Mouse (Mus musculus): ENCODE results near the gene Dlk2. TPM values are rescaled to one million over a fixed set of nuclear protein-coding genes. Genes with fewer than 3 reads are reported as not detected.

The Dlk2 gene
- polyA plus RNA-seq, 1 experiment from 2014 or later = 0.54 TPM

DNA sequence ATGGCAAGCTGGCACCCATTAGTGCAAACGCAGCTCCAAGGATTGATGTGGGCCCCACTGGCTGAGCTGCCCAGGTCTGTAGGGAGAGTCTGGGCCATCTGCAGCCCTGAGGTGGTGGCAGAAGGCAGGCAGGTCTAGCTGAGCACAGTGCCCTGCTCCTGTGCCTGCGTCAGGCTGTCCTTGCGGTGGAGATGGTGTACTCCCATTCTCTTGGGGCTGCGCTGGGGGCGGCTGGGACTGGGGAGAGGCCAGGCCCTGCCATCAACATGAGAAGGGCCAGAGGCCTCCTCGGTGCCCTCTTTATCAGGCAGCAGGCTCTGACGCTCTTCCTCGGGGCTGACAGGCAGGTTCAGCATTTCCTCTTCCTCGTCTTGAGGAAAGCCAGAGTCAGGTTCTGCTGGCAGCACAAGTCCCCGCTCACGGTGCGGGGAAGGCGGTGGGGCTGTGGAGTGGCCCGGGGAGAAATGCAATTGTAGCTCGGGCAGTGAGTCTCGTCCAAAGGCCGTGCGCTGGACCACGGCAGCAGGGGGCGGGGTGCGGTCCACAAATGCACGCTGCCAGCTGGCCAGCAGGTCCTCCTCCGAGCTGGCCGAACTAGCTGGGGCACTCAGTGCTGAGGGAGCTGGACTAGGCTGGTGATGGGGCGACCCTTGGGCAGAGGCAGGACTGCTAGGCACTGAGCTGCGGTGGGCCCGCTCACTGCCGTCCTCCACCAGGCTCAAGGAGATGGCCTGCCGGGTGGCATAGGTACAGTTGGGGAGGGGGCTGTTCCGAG, 38.8 kb upstream of the Dlk2 start:
- H3K4me1 ChIP-seq (ENCODE audit: control insufficient read depth, insufficient read depth, low read length) = peaks cover 9% of the 10 kb centered on the region
- ATAC-seq = no peak
- H3K36me3 ChIP-seq (ENCODE audit: control insufficient read depth, insufficient read depth, low read length) = peaks cover 28% of the 10 kb centered on the region
- H3K9me3 ChIP-seq (ENCODE audit: control insufficient read depth, low read length) = no peaks in the 10 kb centered on the region
- no peak overlapping the region for H3K4me3 ChIP-seq (ENCODE audit: low read length)
- no peak overlapping the region for H3K9ac ChIP-seq (ENCODE audit: low read depth, low read length)
- peaks cover 16% of the 10 kb centered on the region for H3K27me3 ChIP-seq (replicated peaks; ENCODE audit: control insufficient read depth, insufficient read depth, low read length)
- WGBS = 82% methylated on average over 30 of the region's 30 CpGs
- H3K27ac ChIP-seq (ENCODE audit: low read length) = no peak overlapping the region
- H3K4me2 ChIP-seq (ENCODE audit: low read depth, low read length) = no peak overlapping the region

DNA sequence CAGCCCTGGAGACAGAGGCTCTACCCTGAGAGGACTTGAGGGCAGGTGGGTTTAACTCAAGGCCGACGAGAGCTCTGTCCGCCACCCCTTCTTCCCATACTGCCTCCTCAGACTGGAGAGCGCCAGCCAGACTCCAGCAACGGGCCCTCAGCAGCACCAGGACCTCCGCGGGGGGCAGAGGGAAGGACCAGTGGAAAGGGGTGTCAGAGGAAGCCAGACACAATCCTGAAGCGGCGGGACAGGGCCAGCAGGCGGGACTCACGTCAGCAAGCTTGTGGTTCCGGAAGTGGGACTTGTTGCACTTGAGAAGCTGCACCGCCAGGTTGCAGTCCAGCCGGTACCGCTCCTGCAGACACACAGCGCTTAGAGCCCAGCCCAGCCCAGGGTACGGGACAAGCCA, 37.5 kb upstream of the Dlk2 start:
- no peaks in the 10 kb centered on the region for H3K9me3 ChIP-seq (ENCODE audit: control insufficient read depth, low read length)
- no peak overlapping the region for H3K4me3 ChIP-seq (ENCODE audit: low read length)
- H3K4me1 ChIP-seq (ENCODE audit: control insufficient read depth, insufficient read depth, low read length) = 0 out of 2 replicates have a peak, but pooled peaks cover under 1% of the 10 kb centered on the region
- no peak overlapping the region for H3K9ac ChIP-seq (ENCODE audit: low read depth, low read length)
- 89% methylated on average over 17 of the region's 17 CpGs for WGBS
- ATAC-seq = no peak
- H3K27me3 ChIP-seq (replicated peaks; ENCODE audit: control insufficient read depth, insufficient read depth, low read length) = peaks cover 8% of the 10 kb centered on the region
- no peak overlapping the region for H3K4me2 ChIP-seq (ENCODE audit: low read depth, low read length)
- H3K36me3 ChIP-seq (ENCODE audit: control insufficient read depth, insufficient read depth, low read length) = peaks cover 34% of the 10 kb centered on the region
- H3K27ac ChIP-seq (ENCODE audit: low read length) = no peak overlapping the region

DNA sequence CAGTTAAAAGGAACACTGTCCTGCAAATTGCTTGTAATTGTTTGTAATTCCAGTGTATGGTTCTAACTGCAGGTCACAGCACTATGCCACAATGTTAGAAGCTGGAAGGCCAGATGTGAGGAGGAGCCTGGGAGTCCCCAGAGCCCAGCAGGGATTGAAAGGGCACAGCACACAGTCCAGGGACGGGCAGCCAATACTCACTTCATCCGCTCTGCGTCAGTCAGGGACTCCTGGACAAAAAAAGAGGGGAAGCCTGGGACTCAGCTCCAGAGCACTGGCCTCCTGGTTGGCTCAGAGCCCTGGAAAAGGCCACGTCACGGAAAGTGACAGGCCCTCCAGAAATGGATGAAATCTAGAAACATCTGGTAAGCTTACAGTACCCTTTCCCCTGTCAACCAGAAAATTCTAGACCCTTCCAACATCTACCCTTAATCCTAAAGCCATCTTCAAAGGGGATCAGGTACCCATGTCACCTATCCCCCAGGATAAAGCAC, 35.0 kb upstream of the Dlk2 start:
- Histone ChIP-seq H3K4me2 (ENCODE audit: low read depth, low read length) (no peak overlapping the region), H3K27ac (ENCODE audit: low read length) (no peak overlapping the region), H3K9ac (ENCODE audit: low read depth, low read length) (no peak overlapping the region), H3K27me3 (replicated peaks; ENCODE audit: control insufficient read depth, insufficient read depth, low read length) (no peaks in the 10 kb centered on the region), H3K9me3 (ENCODE audit: control insufficient read depth, low read length) (no peaks in the 10 kb centered on the region), H3K36me3 (ENCODE audit: control insufficient read depth, insufficient read depth, low read length) (peaks cover 32% of the 10 kb centered on the region), H3K4me3 (ENCODE audit: low read length) (no peak overlapping the region), H3K4me1 (ENCODE audit: control insufficient read depth, insufficient read depth, low read length) (peaks cover 16% of the 10 kb centered on the region)
- WGBS = 89% methylated on average over 5 of the region's 5 CpGs
- no peak for ATAC-seq

DNA sequence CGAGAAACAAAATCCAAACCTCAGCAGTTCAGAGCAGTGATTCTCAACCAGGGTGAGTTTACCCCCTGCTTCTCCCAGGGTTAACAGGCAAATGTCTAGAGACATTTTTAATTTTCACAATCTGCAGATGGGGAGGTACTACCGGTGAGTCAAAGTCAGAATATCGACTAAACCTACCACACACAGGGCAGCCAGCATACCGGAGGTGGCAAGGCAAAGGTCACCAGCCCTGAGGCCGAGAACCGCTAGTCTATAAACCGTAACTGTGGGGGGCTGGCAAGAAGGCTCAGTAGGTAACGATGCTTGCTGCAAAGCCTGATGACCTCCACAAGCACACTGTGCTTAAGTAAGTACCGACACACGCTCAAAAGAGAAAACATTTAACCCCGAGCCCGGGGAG, 31.7 kb upstream of the Dlk2 start:
- H3K27ac ChIP-seq (ENCODE audit: low read length) = no peak overlapping the region
- no peak for ATAC-seq

DNA sequence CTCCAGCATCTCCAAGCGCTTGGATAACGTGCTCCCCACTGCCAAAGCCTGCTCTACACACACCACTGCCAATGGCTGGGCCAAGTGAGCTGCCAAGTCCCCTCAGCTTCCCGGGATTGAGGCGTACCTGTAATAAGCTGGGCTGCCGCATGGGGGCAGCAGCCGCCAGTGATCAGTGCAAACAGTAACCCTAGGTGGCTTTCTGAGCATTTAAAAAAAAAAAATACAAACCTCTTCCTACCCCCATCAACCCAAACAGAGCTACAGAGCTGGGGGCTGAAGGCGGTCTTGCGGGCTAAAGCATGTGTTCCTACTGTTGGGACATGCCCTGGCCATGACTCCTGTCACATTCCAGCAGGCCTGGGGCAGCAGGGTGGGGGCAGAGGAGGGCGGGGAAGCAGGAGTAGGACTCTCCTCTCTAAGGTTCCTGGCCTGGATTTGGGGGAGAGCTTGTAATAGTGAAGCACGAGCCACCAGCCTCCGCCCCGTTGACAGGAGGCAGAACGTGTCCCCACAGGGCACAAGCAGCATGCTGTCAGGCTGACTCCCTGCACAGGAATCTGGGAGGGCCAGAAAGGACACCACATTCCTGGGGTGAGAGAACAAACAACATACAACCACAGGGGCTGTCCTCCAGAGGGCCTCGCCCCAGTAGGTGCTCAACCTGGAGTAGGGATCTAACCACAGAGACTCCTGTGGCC, 31.2 kb upstream of the Dlk2 start:
- no peaks in the 10 kb centered on the region for H3K27me3 ChIP-seq (replicated peaks; ENCODE audit: control insufficient read depth, insufficient read depth, low read length)
- no peak overlapping the region for H3K4me3 ChIP-seq (ENCODE audit: low read length)
- 20% methylated on average over 14 of the region's 14 CpGs for WGBS
- peaks cover 41% of the 10 kb centered on the region for H3K4me1 ChIP-seq (ENCODE audit: control insufficient read depth, insufficient read depth, low read length)
- peak; percentile 22 for ATAC-seq
- no peak overlapping the region for H3K4me2 ChIP-seq (ENCODE audit: low read depth, low read length)
- H3K9ac ChIP-seq (ENCODE audit: low read depth, low read length) = 0 out of 2 replicates have a peak overlapping the region, but pooled peaks have one; percentile 16
- H3K9me3 ChIP-seq (ENCODE audit: control insufficient read depth, low read length) = no peaks in the 10 kb centered on the region
- H3K36me3 ChIP-seq (ENCODE audit: control insufficient read depth, insufficient read depth, low read length) = peaks cover 26% of the 10 kb centered on the region
- H3K27ac ChIP-seq (ENCODE audit: low read length) = no peak overlapping the region

More for the DNA sequence above, 31.7 kb upstream of the Dlk2 start:
- H3K4me3 ChIP-seq (ENCODE audit: low read length) = no peak overlapping the region
- no peak overlapping the region for H3K4me2 ChIP-seq (ENCODE audit: low read depth, low read length)
- peaks cover 36% of the 10 kb centered on the region for H3K4me1 ChIP-seq (ENCODE audit: control insufficient read depth, insufficient read depth, low read length)
- WGBS = 81% methylated on average over 12 of the region's 12 CpGs
- no peaks in the 10 kb centered on the region for H3K9me3 ChIP-seq (ENCODE audit: control insufficient read depth, low read length)
- H3K36me3 ChIP-seq (ENCODE audit: control insufficient read depth, insufficient read depth, low read length) = peaks cover 26% of the 10 kb centered on the region
- H3K27me3 ChIP-seq (replicated peaks; ENCODE audit: control insufficient read depth, insufficient read depth, low read length) = no peaks in the 10 kb centered on the region
- no peak overlapping the region for H3K9ac ChIP-seq (ENCODE audit: low read depth, low read length)

DNA sequence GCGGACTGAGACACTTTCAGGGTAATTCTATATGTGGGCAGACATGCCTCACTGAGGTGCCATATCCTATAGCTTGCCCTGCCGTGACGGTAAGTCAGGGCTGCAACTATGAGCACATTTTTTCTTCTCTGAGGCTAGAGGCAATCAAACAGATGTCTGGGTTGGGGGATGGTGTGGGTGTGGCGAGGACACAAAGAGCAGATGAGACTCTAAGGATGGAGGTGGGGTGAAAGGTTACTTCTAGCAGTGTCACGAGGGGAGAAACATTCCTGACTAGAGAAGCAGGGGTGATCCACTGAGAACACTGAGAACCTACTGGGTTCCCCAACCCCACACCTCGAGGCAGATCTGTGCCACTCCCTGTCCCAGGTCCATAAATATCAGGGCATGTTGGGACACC, 30.2 kb upstream of the Dlk2 start:
- H3K9ac ChIP-seq (ENCODE audit: low read depth, low read length) = no peak overlapping the region
- peaks cover 42% of the 10 kb centered on the region for H3K4me1 ChIP-seq (ENCODE audit: control insufficient read depth, insufficient read depth, low read length)
- 0 out of 2 replicates have a peak, but pooled peaks have one; percentile 0 for ATAC-seq
- WGBS = 58% methylated on average over 6 of the region's 6 CpGs
- no peak overlapping the region for H3K4me2 ChIP-seq (ENCODE audit: low read depth, low read length)
- no peak overlapping the region for H3K27ac ChIP-seq (ENCODE audit: low read length)
- H3K36me3 ChIP-seq (ENCODE audit: control insufficient read depth, insufficient read depth, low read length) = peaks cover 22% of the 10 kb centered on the region
- no peaks in the 10 kb centered on the region for H3K27me3 ChIP-seq (replicated peaks; ENCODE audit: control insufficient read depth, insufficient read depth, low read length)
- no peaks in the 10 kb centered on the region for H3K9me3 ChIP-seq (ENCODE audit: control insufficient read depth, low read length)
- no peak overlapping the region for H3K4me3 ChIP-seq (ENCODE audit: low read length)

DNA sequence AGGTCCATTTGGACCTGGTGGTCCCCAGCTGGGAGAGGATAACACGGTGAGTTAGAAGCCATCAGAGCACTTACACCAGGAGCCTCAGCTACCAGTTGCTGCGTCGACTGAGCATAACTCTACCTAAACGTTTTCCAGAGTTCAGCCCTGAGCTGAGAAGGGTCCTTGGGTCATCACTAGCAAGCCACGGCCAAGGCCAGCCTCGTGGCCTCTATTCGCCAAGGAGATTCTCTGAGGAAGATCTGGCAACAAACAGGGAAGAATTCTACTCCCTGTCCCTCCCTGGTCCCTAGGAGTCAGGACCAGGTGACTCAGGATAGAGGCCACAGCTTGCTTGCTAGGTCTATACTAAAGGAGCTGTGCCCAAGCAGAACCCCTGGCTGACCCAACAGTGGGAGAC, 29.7 kb upstream of the Dlk2 start:
- peaks cover 42% of the 10 kb centered on the region for H3K4me1 ChIP-seq (ENCODE audit: control insufficient read depth, insufficient read depth, low read length)
- peak; percentile 21 for ATAC-seq
- H3K27me3 ChIP-seq (replicated peaks; ENCODE audit: control insufficient read depth, insufficient read depth, low read length) = no peaks in the 10 kb centered on the region
- peaks cover 19% of the 10 kb centered on the region for H3K36me3 ChIP-seq (ENCODE audit: control insufficient read depth, insufficient read depth, low read length)
- H3K4me2 ChIP-seq (ENCODE audit: low read depth, low read length) = no peak overlapping the region
- H3K9ac ChIP-seq (ENCODE audit: low read depth, low read length) = 0 out of 2 replicates have a peak overlapping the region, but pooled peaks have one; percentile 8
- H3K4me3 ChIP-seq (ENCODE audit: low read length) = no peak overlapping the region
- no peaks in the 10 kb centered on the region for H3K9me3 ChIP-seq (ENCODE audit: control insufficient read depth, low read length)
- 71% methylated on average over 7 of the region's 7 CpGs for WGBS
- H3K27ac ChIP-seq (ENCODE audit: low read length) = peak overlapping the region; percentile 53

DNA sequence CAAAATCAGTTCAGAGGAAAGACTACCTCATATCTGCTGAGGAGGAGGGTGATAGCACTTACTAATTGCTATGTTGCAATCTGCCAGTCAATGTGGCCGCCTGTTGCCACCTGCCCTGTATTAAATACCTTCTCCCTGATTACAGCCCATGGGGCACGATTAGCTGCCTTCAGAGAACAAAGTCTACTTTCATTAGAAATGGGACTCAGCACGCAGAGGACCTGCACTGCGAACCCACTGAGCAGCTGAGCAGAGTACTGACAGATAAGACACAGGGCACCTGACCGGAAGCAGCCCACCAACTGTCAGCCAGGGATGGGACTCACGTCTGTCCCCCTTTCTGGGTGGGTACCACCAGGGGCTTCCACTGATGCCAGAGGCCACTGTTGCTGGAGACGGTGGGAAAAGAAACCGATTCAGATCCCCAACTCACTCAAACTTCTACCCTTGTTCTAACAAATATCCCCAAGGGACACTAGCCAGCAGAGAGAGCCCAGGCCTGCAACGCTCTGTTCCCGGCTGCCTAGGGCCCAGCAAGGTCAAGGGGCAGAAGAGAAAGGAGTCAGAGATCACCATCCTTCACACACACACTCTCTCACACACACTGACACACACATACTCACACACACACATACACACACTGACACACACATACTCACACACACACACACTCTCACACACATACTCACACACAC, 29.0 kb upstream of the Dlk2 start:
- 60% methylated on average over 10 of the region's 10 CpGs for WGBS
- Histone ChIP-seq H3K27ac (ENCODE audit: low read length) (peak overlapping the region; percentile 80), H3K36me3 (ENCODE audit: control insufficient read depth, insufficient read depth, low read length) (peaks cover 19% of the 10 kb centered on the region)

More for the DNA sequence above, 29.0 kb upstream of the Dlk2 start:
- H3K9me3 ChIP-seq (ENCODE audit: control insufficient read depth, low read length) = no peaks in the 10 kb centered on the region
- ATAC-seq = peak; percentile 81
- no peak overlapping the region for H3K4me2 ChIP-seq (ENCODE audit: low read depth, low read length)
- H3K4me3 ChIP-seq (ENCODE audit: low read length) = no peak overlapping the region
- H3K27me3 ChIP-seq (replicated peaks; ENCODE audit: control insufficient read depth, insufficient read depth, low read length) = no peaks in the 10 kb centered on the region
- no peak overlapping the region for H3K9ac ChIP-seq (ENCODE audit: low read depth, low read length)
- H3K4me1 ChIP-seq (ENCODE audit: control insufficient read depth, insufficient read depth, low read length) = peaks cover 44% of the 10 kb centered on the region
